Mouse (Mus musculus) embryonic facial prominence, embryonic 15.5 days (tissue): Measurements from ENCODE around the gene A530064D06Rik. TPM values are rescaled to one million over a fixed set of nuclear protein-coding genes. Genes with fewer than 3 reads are reported as not detected.
"Not testable (repeated sequence)": the region's sequence is repeated elsewhere in the genome, so short reads cannot be mapped to it uniquely, and the experiment has no call there.

ENCODE experiments used
- ATAC-seq: fragments of 200-750 bp; cut with Nextera tagmentation; 2 replicates; pipeline ENCODE4 v1.8.0; 2017; ENCODE audit warnings: low read depth, moderate TSS enrichment; ENCODE audit not compliant: insufficient number of reproducible peaks, low FRiP score, low TSS enrichment
- H3K27ac ChIP-seq: fragments of 300-500 bp; sonication (generic); replicated peaks from 2 replicates; pipeline ENCODE4 v1.5.1; 2015; ENCODE audit warnings: mild to moderate bottlenecking, inconsistent platforms
- H3K27me3 ChIP-seq: fragments of 300-500 bp; sonication (generic); 2 replicates; pipeline ENCODE4 v1.6.1; 2015; ENCODE audit warnings: inconsistent platforms
- H3K36me3 ChIP-seq: fragments of 300-500 bp; sonication (generic); 2 replicates; pipeline ENCODE4 v1.6.1; 2015; ENCODE audit warnings: mild to moderate bottlenecking, inconsistent platforms
- H3K4me1 ChIP-seq: fragments of 300-500 bp; sonication (generic); 2 replicates; pipeline ENCODE4 v1.6.1; 2015; ENCODE audit warnings: inconsistent platforms
- H3K4me2 ChIP-seq: fragments of 300-500 bp; sonication (generic); replicated peaks from 2 replicates; pipeline ENCODE4 v1.6.1; 2015; ENCODE audit warnings: mild to moderate bottlenecking, inconsistent platforms
- H3K4me3 ChIP-seq: fragments of 300-500 bp; sonication (generic); replicated peaks from 2 replicates; pipeline ENCODE4 v1.5.1; 2015; ENCODE audit warnings: mild to moderate bottlenecking, inconsistent platforms
- H3K9ac ChIP-seq: fragments of 300-500 bp; sonication (generic); 2 replicates; pipeline ENCODE4 v1.6.1; 2015; ENCODE audit warnings: inconsistent platforms
- H3K9me3 ChIP-seq: fragments of 300-500 bp; sonication (generic); replicated peaks from 2 replicates; pipeline ENCODE4 v1.6.1; 2016; ENCODE audit warnings: inconsistent platforms
- WGBS: fragments of 180-500 bp; shearing (Covaris S2); methylation state at CpG from one replicate; pipeline ENCODE4 v1.1.7; 2015; 5-methylcytosine and 5-hydroxymethylcytosine counted together
- polyA plus RNA-seq: library from polyadenylated mRNA; unstranded; fragments of >200 nt; fragmentation: Nextera tagmentation; extraction: Ambion mirVana; gene quantifications from 2 replicates; pipeline ENCODE4 v1.2.1, GENCODE M21; 2015

A530064D06Rik gene
- 0.35 TPM in 1 of 2 replicates, not detected in the other for polyA plus RNA-seq

DNA sequence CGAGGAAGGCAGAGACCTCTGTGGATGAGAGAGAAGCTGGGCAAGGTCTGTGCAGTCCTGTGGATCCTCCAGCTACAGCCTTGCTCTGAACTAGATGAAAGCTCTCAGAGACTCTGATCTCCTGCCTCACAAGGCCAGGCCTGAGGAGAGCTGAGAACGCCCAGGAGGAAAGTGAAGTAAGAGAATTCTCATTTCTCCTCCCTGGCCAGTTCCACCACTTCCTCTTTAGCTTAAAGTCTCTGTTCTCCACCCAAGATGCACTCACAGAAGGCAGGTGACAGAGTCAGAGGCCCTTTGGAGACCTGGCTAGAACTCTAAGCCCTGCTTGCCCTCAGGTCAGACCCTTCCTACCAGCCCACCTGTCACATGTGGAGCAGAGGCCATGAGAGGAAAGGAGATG, at the start of gene A530064D06Rik:
Gene A530064D06Rik (minus strand): TSS at position 173 of the 400 bp plus-strand sequence.
- ATAC-seq, H3K27me3 ChIP-seq, H3K4me1 ChIP-seq, H3K9me3 ChIP-seq, H3K36me3 ChIP-seq, H3K27ac ChIP-seq, H3K4me3 ChIP-seq, H3K4me2 ChIP-seq, H3K9ac ChIP-seq: not testable (repeated sequence)
- 60% methylated on average over 2 of the region's 2 CpGs for WGBS

DNA sequence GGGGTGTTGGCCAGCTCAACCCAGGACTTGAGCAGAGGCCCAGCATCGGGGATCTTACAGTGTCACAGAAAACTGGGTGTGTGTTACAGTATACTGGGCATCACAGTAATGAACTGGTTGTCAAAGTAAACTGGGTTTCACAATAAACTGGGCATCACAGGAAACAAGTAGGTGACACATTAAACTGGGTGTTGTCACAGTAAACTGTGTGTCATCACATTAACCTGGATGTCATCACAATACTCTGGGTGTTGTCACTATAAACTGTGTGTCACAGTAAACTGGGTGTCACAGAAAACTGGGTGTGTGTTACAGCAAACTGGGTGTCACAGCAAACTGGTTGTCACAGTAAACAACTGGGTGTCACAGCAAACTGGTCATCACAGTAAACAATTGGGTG, 48.4 kb upstream of the A530064D06Rik start:
- Histone ChIP-seq H3K4me2 (no peak overlapping the region), H3K27ac (no peak overlapping the region), H3K9me3 (no peaks in the 10 kb centered on the region), H3K36me3 (no peaks in the 10 kb centered on the region), H3K9ac (no peak overlapping the region), H3K4me1 (no peaks in the 10 kb centered on the region), H3K27me3 (no peaks in the 10 kb centered on the region), H3K4me3 (no peak overlapping the region)
- no peak for ATAC-seq
- 68% methylated on average over 1 of the region's 1 CpGs for WGBS

- H3K9me3 ChIP-seq, result no peaks in the 10 kb centered on the region
- ATAC-seq, result no peak
- 67% methylated on average over 5 of the region's 5 CpGs for WGBS
Measured at GRCm38 (mm10) chr17:48213511-48213910, 46.4 kb upstream of the A530064D06Rik start.

DNA sequence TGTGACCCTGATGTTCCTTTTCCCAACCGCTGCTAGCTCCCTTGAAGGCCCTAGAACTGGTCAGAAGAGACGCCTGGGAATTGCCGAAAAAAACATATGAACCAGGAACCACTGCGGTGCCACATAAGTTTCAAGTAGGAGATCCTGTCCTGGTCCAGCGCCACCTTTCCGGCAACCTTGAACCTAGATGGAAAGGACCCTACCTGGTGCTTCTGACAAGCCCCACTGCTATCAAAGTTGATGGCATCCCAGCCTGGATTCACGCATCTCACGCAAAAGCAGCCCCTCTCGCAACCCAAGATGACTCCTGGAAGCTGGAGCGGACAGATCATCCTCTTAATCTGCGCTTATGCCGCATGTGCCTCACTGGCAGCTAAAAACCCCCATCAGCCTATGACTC, 45.5 kb upstream of the A530064D06Rik start:
- ATAC-seq, result no peak
- Histone ChIP-seq H3K4me2 (no peak overlapping the region), H3K4me3 (no peak overlapping the region), H3K27me3 (no peaks in the 10 kb centered on the region), H3K36me3 (no peaks in the 10 kb centered on the region), H3K9me3 (no peaks in the 10 kb centered on the region), H3K9ac (no peak overlapping the region), H3K4me1 (no peaks in the 10 kb centered on the region), H3K27ac (no peak overlapping the region)
- 95% methylated on average over 12 of the region's 12 CpGs for WGBS

More at GRCm38 (mm10) chr17:48213511-48213910, 46.4 kb upstream of the A530064D06Rik start:
- Histone ChIP-seq H3K4me3 (no peak overlapping the region), H3K4me2 (no peak overlapping the region), H3K27ac (no peak overlapping the region), H3K9ac (no peak overlapping the region), H3K36me3 (no peaks in the 10 kb centered on the region), H3K27me3 (no peaks in the 10 kb centered on the region), H3K4me1 (no peaks in the 10 kb centered on the region)

DNA sequence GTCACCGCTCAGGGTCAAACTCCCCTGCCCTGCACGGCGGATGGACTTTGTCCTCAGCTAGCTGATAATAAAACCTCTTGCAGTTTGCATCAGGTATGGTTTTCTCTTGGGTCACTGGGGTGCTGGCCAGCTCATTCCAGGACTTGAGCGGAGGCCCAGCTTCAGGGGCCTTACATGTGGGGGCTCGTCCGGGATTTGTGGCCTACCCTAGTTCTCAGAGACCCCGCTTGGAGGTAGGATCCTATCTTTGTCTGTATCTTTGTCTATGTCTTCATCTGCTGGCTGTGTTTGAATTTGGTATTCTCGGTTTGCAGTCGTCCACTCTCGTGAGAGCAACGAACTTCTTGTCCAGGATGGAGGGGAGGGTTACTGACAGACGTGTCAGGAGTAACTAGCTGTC, 36.0 kb upstream of the A530064D06Rik start:
- 94% methylated on average over 12 of the region's 12 CpGs for WGBS

GRCm38 (mm10) chr17:48192366-48192765, 25.3 kb upstream of the A530064D06Rik start:
- Histone ChIP-seq H3K9me3 (no peaks in the 10 kb centered on the region), H3K27ac (no peak overlapping the region), H3K27me3 (no peaks in the 10 kb centered on the region), H3K4me3 (no peak overlapping the region), H3K4me1 (no peaks in the 10 kb centered on the region), H3K9ac (no peak overlapping the region), H3K36me3 (no peaks in the 10 kb centered on the region), H3K4me2 (no peak overlapping the region)
- 71% methylated on average over 2 of the region's 2 CpGs for WGBS
- ATAC-seq, result no peak

More for the DNA sequence above, 36.0 kb upstream of the A530064D06Rik start:
- no peaks in the 10 kb centered on the region for H3K36me3 ChIP-seq
- H3K4me1 ChIP-seq, result no peaks in the 10 kb centered on the region
- peaks cover 11% of the 10 kb centered on the region; the same call in 1 of the 2 replicates for H3K9me3 ChIP-seq
- no peak overlapping the region for H3K4me3 ChIP-seq
- H3K27ac ChIP-seq, result no peak overlapping the region
- H3K4me2 ChIP-seq, result no peak overlapping the region
- no peaks in the 10 kb centered on the region for H3K27me3 ChIP-seq
- no peak for ATAC-seq
- no peak overlapping the region for H3K9ac ChIP-seq

- 70% methylated on average over 5 of the region's 5 CpGs for WGBS
- ATAC-seq, result no peak
Measured at GRCm38 (mm10) chr17:48185252-48185651, 18.2 kb upstream of the A530064D06Rik start.

GRCm38 (mm10) chr17:48157382-48158076, 9.5 kb downstream of the A530064D06Rik start:
- Histone ChIP-seq H3K36me3 (no peaks in the 10 kb centered on the region), H3K4me3 (no peak overlapping the region), H3K4me2 (no peak overlapping the region), H3K9ac (no peak overlapping the region), H3K9me3 (no peaks in the 10 kb centered on the region), H3K27ac (no peak overlapping the region), H3K27me3 (no peaks in the 10 kb centered on the region), H3K4me1 (no peaks in the 10 kb centered on the region)
- 49% methylated on average over 1 of the region's 1 CpGs for WGBS
- no peak for ATAC-seq

More at GRCm38 (mm10) chr17:48185252-48185651, 18.2 kb upstream of the A530064D06Rik start:
- Histone ChIP-seq H3K9ac (no peak overlapping the region), H3K4me3 (no peak overlapping the region), H3K27me3 (no peaks in the 10 kb centered on the region), H3K4me1 (no peaks in the 10 kb centered on the region), H3K36me3 (no peaks in the 10 kb centered on the region), H3K27ac (no peak overlapping the region), H3K4me2 (no peak overlapping the region), H3K9me3 (no peaks in the 10 kb centered on the region)

- H3K9ac ChIP-seq, result no peak within 1 kb of the TSS
- WGBS, result 69% methylated on average over 3 of the region's 3 CpGs
- no peak for ATAC-seq
Measured at GRCm38 (mm10) chr17:48146120-48146519, 21.0 kb downstream of the A530064D06Rik start, which contains the start of gene 9830107B12Rik. Gene 9830107B12Rik (minus strand): TSS chr17:48146268.

DNA sequence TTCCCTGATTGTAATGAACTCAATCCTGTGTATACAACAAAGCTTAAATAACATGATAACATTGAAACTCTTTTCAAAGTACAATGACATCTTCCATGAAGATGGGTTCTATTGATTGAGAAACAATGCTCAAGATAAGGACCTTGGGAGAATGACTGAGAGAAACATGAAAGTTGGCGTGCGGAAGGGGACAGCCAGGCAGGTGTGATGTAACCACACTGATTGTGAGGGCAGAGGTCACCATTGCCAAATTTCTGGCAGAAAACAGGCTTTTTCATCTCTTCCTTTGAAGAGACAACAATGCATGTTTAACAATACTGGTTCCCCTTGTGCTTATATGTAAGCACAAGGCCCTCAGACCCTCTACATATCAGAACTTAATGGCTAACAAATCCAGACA, 34.3 kb downstream of the A530064D06Rik start:
- no peak overlapping the region for H3K4me2 ChIP-seq
- H3K9ac ChIP-seq, result no peak overlapping the region
- no peaks in the 10 kb centered on the region for H3K36me3 ChIP-seq
- H3K4me1 ChIP-seq, result no peaks in the 10 kb centered on the region
- WGBS, result 82% methylated on average over 2 of the region's 2 CpGs
- H3K4me3 ChIP-seq, result no peak overlapping the region
- H3K27me3 ChIP-seq, result no peaks in the 10 kb centered on the region
- no peak overlapping the region for H3K27ac ChIP-seq
- ATAC-seq, result no peak
- no peaks in the 10 kb centered on the region for H3K9me3 ChIP-seq

More at GRCm38 (mm10) chr17:48146120-48146519, 21.0 kb downstream of the A530064D06Rik start, which contains the start of gene 9830107B12Rik:
- H3K4me2 ChIP-seq, result no peak within 1 kb of the TSS
- H3K9me3 ChIP-seq, result no peaks in the 10 kb centered on the region
- H3K27ac ChIP-seq, result no peak within 1 kb of the TSS
- H3K4me3 ChIP-seq, result no peak within 1 kb of the TSS
- H3K4me1 ChIP-seq, result no peaks in the 10 kb centered on the region
- H3K27me3 ChIP-seq, result no peaks in the 10 kb centered on the region
- no peaks in the 10 kb centered on the region for H3K36me3 ChIP-seq

DNA sequence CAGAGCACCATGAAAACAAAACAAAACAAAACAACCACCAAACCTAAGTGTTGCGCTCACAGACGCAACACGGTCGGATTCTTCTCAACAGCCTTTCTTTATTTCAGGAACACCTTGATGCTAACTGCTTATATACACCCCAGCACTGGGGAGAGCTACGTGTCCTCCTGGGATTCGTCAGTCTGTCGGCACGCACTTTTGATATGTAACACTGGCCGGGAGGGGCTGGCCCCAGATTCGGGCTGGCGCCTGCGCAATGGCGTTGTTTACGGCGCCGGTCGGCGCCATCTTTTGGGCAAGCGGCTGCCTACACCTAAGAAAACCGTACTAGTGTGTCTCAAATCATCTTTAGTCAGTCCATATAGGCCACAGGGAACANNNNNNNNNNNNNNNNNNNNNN, 46.6 kb downstream of the A530064D06Rik start:
- WGBS, result 91% methylated on average over 20 of the region's 20 CpGs
- Histone ChIP-seq H3K4me2 (no peak overlapping the region), H3K4me1 (no peaks in the 10 kb centered on the region), H3K27me3 (no peaks in the 10 kb centered on the region), H3K27ac (no peak overlapping the region), H3K9ac (no peak overlapping the region), H3K9me3 (no peaks in the 10 kb centered on the region), H3K4me3 (no peak overlapping the region), H3K36me3 (no peaks in the 10 kb centered on the region)
- ATAC-seq, result no peak

GRCm38 (mm10) chr17:48119656-48120055, 47.4 kb downstream of the A530064D06Rik start:
- no peak overlapping the region for H3K4me2 ChIP-seq
- no peak overlapping the region for H3K4me3 ChIP-seq

More at GRCm38 (mm10) chr17:48119656-48120055, 47.4 kb downstream of the A530064D06Rik start:
- Histone ChIP-seq H3K9me3 (no peaks in the 10 kb centered on the region), H3K9ac (no peak overlapping the region), H3K4me1 (no peaks in the 10 kb centered on the region), H3K27ac (no peak overlapping the region), H3K36me3 (no peaks in the 10 kb centered on the region), H3K27me3 (no peaks in the 10 kb centered on the region)
- ATAC-seq, result 0 out of 2 replicates have a peak, but pooled peaks have one; percentile 29
- WGBS, result 27% methylated on average over 3 of the region's 3 CpGs
